Mouse (Mus musculus) kidney, adult 2 months (tissue): Measurements from ENCODE around the gene Tmco1.

ENCODE experiments used
- CTCF ChIP-seq: fragments of 200-500 bp; conservative IDR thresholded peaks from 2 replicates; pipeline ENCODE4 v1.5.1; 2011; ENCODE audit warnings: low read depth, mild to moderate bottlenecking, control low read depth, low read length, moderate library complexity, mixed read lengths; ENCODE audit not compliant: insufficient read depth, insufficient read length
- POLR2A ChIP-seq: fragments of 200-500 bp; IDR thresholded peaks from one replicate; pipeline ENCODE4 v1.6.1; 2011; ENCODE audit warnings: low read depth, low read length, control low read depth

- TF ChIP-seq POLR2A (no peak), CTCF (no peak)
Measured at GRCm38 (mm10) chr1:167279160-167279715, 28.9 kb upstream of the Tmco1 start.
